Mouse (Mus musculus) left cerebral cortex, postnatal 36 days (tissue): ENCODE results near the gene Rxfp2. TPM values are rescaled to one million over a fixed set of nuclear protein-coding genes. Genes with fewer than 3 reads are reported as not detected.

Experiments
- total RNA-seq, 2 experiments: library from RNA; stranded (reverse); gene quantifications; 2 replicates each; pipeline ENCODE4 v1.2.3; 2021

Gene Rxfp2
- total RNA-seq, 2 experiments from 2014 or later: 1.4 TPM

Other genes starting within 250 kb of the Rxfp2 start
- 100 to 1,000 TPM; 166 to 217 TPM for gene Fry, start 100.0 kb downstream of the Rxfp2 start, total RNA-seq